Mouse (Mus musculus): Measurements from ENCODE around the gene Rbak.

- TF ChIP-seq POLR2A (IDR thresholded peaks at IDR 0.05; ENCODE audit: insufficient read length, low read depth) (no peak), REST (IDR thresholded peaks at IDR 0.05; ENCODE audit: insufficient read depth, insufficient read length) (no peak), CEBPB (IDR thresholded peaks at IDR 0.05; ENCODE audit: insufficient read depth, poor library complexity, severe bottlenecking) (no peak), USF1 (IDR thresholded peaks at IDR 0.05; ENCODE audit: low read depth) (no peak), MYOD1 (IDR thresholded peaks at IDR 0.05; ENCODE audit: control insufficient read depth in 1 of 3, insufficient read length in 2 of 3, low read depth in 2 of 3) (no peak), POLR2AphosphoS2 (IDR thresholded peaks at IDR 0.05; ENCODE audit: insufficient read length, low read depth) (no peak), E2F4 (IDR thresholded peaks at IDR 0.05; ENCODE audit: insufficient read depth) (no peak), TCF12 (IDR thresholded peaks at IDR 0.05; ENCODE audit: insufficient read depth, poor library complexity, severe bottlenecking) (no peak)
Observed at GRCm38 (mm10) chr5:143132935-143133514, 47.5 kb downstream of the Rbak start.

Measured in myocyte (in vitro differentiated cells).